Mouse (Mus musculus) liver, postnatal 0 days (tissue): ENCODE data around the gene Ssh3. TPM values are rescaled to one million over a fixed set of nuclear protein-coding genes. Genes with fewer than 3 reads are reported as not detected.

Source experiments
- ATAC-seq: fragments of 200-750 bp; cut with Nextera tagmentation; 2 replicates; pipeline ENCODE4 v1.8.0; 2017; ENCODE audit warnings: mild to moderate bottlenecking, moderate library complexity
- DNase-seq: peaks from one replicate; pipeline ENCODE4 v3.0.0-alpha.2; 2016
- H3K27ac ChIP-seq: fragments of 300-500 bp; sonication (generic); 2 replicates; pipeline ENCODE4 v1.5.1; 2014; ENCODE audit warnings: antibody characterized with exemption, moderate library complexity, mild to moderate bottlenecking, low read depth
- H3K27me3 ChIP-seq: fragments of 300-500 bp; sonication (generic); 2 replicates; pipeline ENCODE4 v1.6.1; 2014; ENCODE audit warnings: low read length, control low read depth, mixed read lengths; ENCODE audit not compliant: insufficient read depth
- H3K36me3 ChIP-seq: fragments of 300-500 bp; sonication (generic); replicated peaks from 2 replicates; pipeline ENCODE4 v1.6.1; 2014; ENCODE audit warnings: mild to moderate bottlenecking, control low read depth, low read length, moderate library complexity, mixed read lengths; ENCODE audit not compliant: insufficient read depth
- H3K4me1 ChIP-seq: fragments of 300-500 bp; sonication (generic); 2 replicates; pipeline ENCODE4 v1.6.1; 2014; ENCODE audit warnings: antibody characterized with exemption, mild to moderate bottlenecking, control low read depth; ENCODE audit not compliant: insufficient read depth
- H3K4me2 ChIP-seq: fragments of 300-500 bp; sonication (generic); 2 replicates; pipeline ENCODE4 v1.6.1; 2014; ENCODE audit warnings: low read depth, mild to moderate bottlenecking, low read length, moderate library complexity, mixed read lengths
- H3K4me3 ChIP-seq: fragments of 300-500 bp; sonication (generic); 2 replicates; pipeline ENCODE4 v1.5.1; 2014; ENCODE audit warnings: low read depth, low read length
- H3K9ac ChIP-seq: fragments of 300-500 bp; sonication (generic); replicated peaks from 2 replicates; pipeline ENCODE4 v1.6.1; 2014; ENCODE audit warnings: mild to moderate bottlenecking, moderate library complexity
- H3K9me3 ChIP-seq: fragments of 300-500 bp; sonication (generic); 2 replicates; pipeline ENCODE4 v1.6.1; 2016; ENCODE audit warnings: mild to moderate bottlenecking, control low read depth, low read length, mixed read lengths
- CTCF ChIP-seq: sonication (generic); IDR thresholded peaks from 2 replicates; pipeline ENCODE4 v1.5.1; 2016; ENCODE audit warnings: antibody characterized with exemption, low read depth
- EP300 ChIP-seq: IDR thresholded peaks from 2 replicates; pipeline ENCODE4 v1.6.1; 2016; ENCODE audit warnings: antibody characterized with exemption, low read depth, mild to moderate bottlenecking
- WGBS: fragments of 180-500 bp; shearing (Covaris S2); extraction: QIAGEN DNeasy Blood & Tissue Kit; methylation state at CpG from one replicate; pipeline ENCODE4 v1.1.7; 2014; ENCODE audit not compliant: insufficient replicate concordance; 5-methylcytosine and 5-hydroxymethylcytosine counted together
- polyA plus RNA-seq: library from polyadenylated mRNA; unstranded; fragments of >200 nt; fragmentation: Nextera tagmentation; extraction: Ambion mirVana; gene quantifications from 2 replicates; pipeline ENCODE4 v1.2.1, GENCODE M21; 2015

Gene Ssh3
- polyA plus RNA-seq, 1 experiment from 2014 or later = 3.3 TPM

- Histone ChIP-seq H3K27me3 (no peaks in the 10 kb centered on the region), H3K9ac (no peak overlapping the region), H3K4me1 (peaks cover 31% of the 10 kb centered on the region), H3K4me3 (no peak overlapping the region), H3K9me3 (no peaks in the 10 kb centered on the region), H3K27ac (no peak overlapping the region), H3K36me3 (no peaks in the 10 kb centered on the region; the same call in 1 of the 2 replicates), H3K4me2 (no peak overlapping the region)
- WGBS = 58% methylated on average over 7 of the region's 7 CpGs
- ATAC-seq (no peak), DNase-seq (no peak)
- TF ChIP-seq CTCF = no peak
- no peak for TF ChIP-seq EP300
These were observed 42.2 kb downstream of the Ssh3 start for GRCm38 (mm10) chr19:4226779-4227178.

- Histone ChIP-seq H3K27ac (peak overlapping the region; percentile 80), H3K9me3 (no peaks in the 10 kb centered on the region), H3K4me1 (peaks cover 35% of the 10 kb centered on the region), H3K4me3 (no peak overlapping the region), H3K36me3 (no peaks in the 10 kb centered on the region; the same call in 1 of the 2 replicates), H3K27me3 (peaks cover 3% of the 10 kb centered on the region; the same call in 1 of the 2 replicates), H3K4me2 (no peak overlapping the region), H3K9ac (no peak overlapping the region)
- TF ChIP-seq CTCF (no peak), EP300 (no peak)
- 42% methylated on average over 11 of the region's 11 CpGs for WGBS
- peak; percentile 56 for ATAC-seq
- no peak for DNase-seq
These were observed 46.8 kb downstream of the Ssh3 start for GRCm38 (mm10) chr19:4222165-4222564.

- Histone ChIP-seq H3K9ac (no peak overlapping the region; the same call in 1 of the 2 replicates), H3K4me3 (no peak overlapping the region), H3K36me3 (no peaks in the 10 kb centered on the region; the same call in 1 of the 2 replicates), H3K4me1 (peaks cover 45% of the 10 kb centered on the region), H3K27me3 (peaks cover 13% of the 10 kb centered on the region), H3K4me2 (peak overlapping the region; percentile 20), H3K27ac (peak overlapping the region; percentile 80), H3K9me3 (no peaks in the 10 kb centered on the region)
- TF ChIP-seq CTCF (no peak), EP300 (no peak)
- ATAC-seq (no peak), DNase-seq (no peak)
- 30% methylated on average over 14 of the region's 14 CpGs for WGBS
These were observed 47.8 kb downstream of the Ssh3 start for GRCm38 (mm10) chr19:4220957-4221743.

GRCm38 (mm10) chr19:4220416-4220815 lies 48.6 kb downstream of the Ssh3 start:
- TF ChIP-seq EP300 = no peak
- TF ChIP-seq CTCF = no peak

GRCm38 (mm10) chr19:4219943-4220342 lies 49.0 kb downstream of the Ssh3 start:
- WGBS = 69% methylated on average over 6 of the region's 6 CpGs
- peaks cover 54% of the 10 kb centered on the region for H3K4me1 ChIP-seq
- TF ChIP-seq EP300 = no peak
- no peak for TF ChIP-seq CTCF
- H3K36me3 ChIP-seq = no peaks in the 10 kb centered on the region; the same call in 1 of the 2 replicates
- no peak for ATAC-seq
- no peak overlapping the region for H3K4me3 ChIP-seq
- H3K9ac ChIP-seq = no peak overlapping the region
- H3K27me3 ChIP-seq = peaks cover 25% of the 10 kb centered on the region
- DNase-seq = no peak
- H3K27ac ChIP-seq = no peak overlapping the region
- H3K9me3 ChIP-seq = no peaks in the 10 kb centered on the region
- H3K4me2 ChIP-seq = no peak overlapping the region

More at GRCm38 (mm10) chr19:4220416-4220815, 48.6 kb downstream of the Ssh3 start:
- peaks cover 20% of the 10 kb centered on the region for H3K27me3 ChIP-seq
- peak overlapping the region; percentile 80; the same call in 1 of the 2 replicates for H3K27ac ChIP-seq
- WGBS = 53% methylated on average over 4 of the region's 4 CpGs
- no peak for ATAC-seq
- no peak overlapping the region for H3K9ac ChIP-seq
- H3K4me2 ChIP-seq = peak overlapping the region; percentile 20; the same call in 1 of the 2 replicates
- DNase-seq = no peak
- no peak overlapping the region for H3K4me3 ChIP-seq
- H3K36me3 ChIP-seq = no peaks in the 10 kb centered on the region; the same call in 1 of the 2 replicates
- H3K9me3 ChIP-seq = no peaks in the 10 kb centered on the region
- peaks cover 49% of the 10 kb centered on the region for H3K4me1 ChIP-seq

GRCm38 (mm10) chr19:4218784-4219183 lies 50.2 kb downstream of the Ssh3 start:
- 44% methylated on average over 1 of the region's 1 CpGs for WGBS
- ATAC-seq (no peak), DNase-seq (no peak)
- Histone ChIP-seq H3K9me3 (no peaks in the 10 kb centered on the region), H3K27ac (0 out of 2 replicates have a peak overlapping the region, but pooled peaks have one; percentile 44), H3K4me1 (peaks cover 62% of the 10 kb centered on the region), H3K9ac (no peak overlapping the region), H3K4me3 (no peak overlapping the region), H3K36me3 (no peaks in the 10 kb centered on the region; the same call in 1 of the 2 replicates), H3K27me3 (peaks cover 37% of the 10 kb centered on the region), H3K4me2 (no peak overlapping the region)
- TF ChIP-seq CTCF = no peak
- no peak for TF ChIP-seq EP300
